Mouse (Mus musculus) kidney, postnatal 10 days (tissue): Measurements from ENCODE around the gene Adora3.
A peak's percentile ranks its signal among the peaks of the same experiment; 100 is the strongest.

Experiments
- DNase-seq: peaks from one replicate; pipeline ENCODE4 v3.0.0; 2021; ENCODE audit warnings: mixed read lengths

Adora3 gene

GRCm38 (mm10) chr3:105870558-105870957, at the start of gene Adora3, which contains the start of gene Tmigd3:
TSS of gene Adora3 (plus strand) at chr3:105870858.
TSS of gene Tmigd3 (plus strand) at chr3:105870903.
- DNase-seq, result no peak

- no peak for DNase-seq
Measured at GRCm38 (mm10) chr3:105821504-105821903, 49.2 kb upstream of the Adora3 start.

GRCm38 (mm10) chr3:105823609-105824008, 47.0 kb upstream of the Adora3 start:
- DNase-seq, result no peak

GRCm38 (mm10) chr3:105824103-105824502, 46.6 kb upstream of the Adora3 start:
- DNase-seq, result no peak

GRCm38 (mm10) chr3:105824704-105825103, 46.0 kb upstream of the Adora3 start:
- DNase-seq, result no peak

- peak; percentile 66 for DNase-seq
Measured at GRCm38 (mm10) chr3:105825501-105826161, 45.0 kb upstream of the Adora3 start.

GRCm38 (mm10) chr3:105831584-105831983, 39.1 kb upstream of the Adora3 start:
- no peak for DNase-seq

GRCm38 (mm10) chr3:105835875-105836274, 34.8 kb upstream of the Adora3 start:
- no peak for DNase-seq

- DNase-seq, result no peak
Measured at GRCm38 (mm10) chr3:105836883-105837282, 33.8 kb upstream of the Adora3 start.

- DNase-seq, result no peak
Measured at GRCm38 (mm10) chr3:105838655-105839054, 32.0 kb upstream of the Adora3 start.

GRCm38 (mm10) chr3:105839836-105840235, 30.8 kb upstream of the Adora3 start:
- no peak for DNase-seq

- no peak for DNase-seq
Measured at GRCm38 (mm10) chr3:105846294-105847069, 24.2 kb upstream of the Adora3 start.

GRCm38 (mm10) chr3:105853781-105854180, 16.9 kb upstream of the Adora3 start:
- DNase-seq, result no peak

- DNase-seq, result no peak
Measured at GRCm38 (mm10) chr3:105854786-105855185, 15.9 kb upstream of the Adora3 start.

- DNase-seq, result no peak
Measured at GRCm38 (mm10) chr3:105857513-105857912, 13.1 kb upstream of the Adora3 start.

GRCm38 (mm10) chr3:105861747-105862366, 8.8 kb upstream of the Adora3 start:
- no peak for DNase-seq

- DNase-seq, result no peak
Measured at GRCm38 (mm10) chr3:105864123-105864522, 6.5 kb upstream of the Adora3 start.

GRCm38 (mm10) chr3:105865122-105865521, 5.5 kb upstream of the Adora3 start:
- no peak for DNase-seq

GRCm38 (mm10) chr3:105868135-105868534, 2.5 kb upstream of the Adora3 start:
- peak; percentile 83 for DNase-seq

GRCm38 (mm10) chr3:105872034-105872433, 1.4 kb downstream of the Adora3 start:
- peak; percentile 54 for DNase-seq

GRCm38 (mm10) chr3:105872579-105872978, 1.9 kb downstream of the Adora3 start:
- no peak for DNase-seq

GRCm38 (mm10) chr3:105873451-105874445, 3.1 kb downstream of the Adora3 start:
- DNase-seq, result no peak
